Comparison of ENCODE assay signal across 15 mouse cellular contexts in the genomic region with DNA sequence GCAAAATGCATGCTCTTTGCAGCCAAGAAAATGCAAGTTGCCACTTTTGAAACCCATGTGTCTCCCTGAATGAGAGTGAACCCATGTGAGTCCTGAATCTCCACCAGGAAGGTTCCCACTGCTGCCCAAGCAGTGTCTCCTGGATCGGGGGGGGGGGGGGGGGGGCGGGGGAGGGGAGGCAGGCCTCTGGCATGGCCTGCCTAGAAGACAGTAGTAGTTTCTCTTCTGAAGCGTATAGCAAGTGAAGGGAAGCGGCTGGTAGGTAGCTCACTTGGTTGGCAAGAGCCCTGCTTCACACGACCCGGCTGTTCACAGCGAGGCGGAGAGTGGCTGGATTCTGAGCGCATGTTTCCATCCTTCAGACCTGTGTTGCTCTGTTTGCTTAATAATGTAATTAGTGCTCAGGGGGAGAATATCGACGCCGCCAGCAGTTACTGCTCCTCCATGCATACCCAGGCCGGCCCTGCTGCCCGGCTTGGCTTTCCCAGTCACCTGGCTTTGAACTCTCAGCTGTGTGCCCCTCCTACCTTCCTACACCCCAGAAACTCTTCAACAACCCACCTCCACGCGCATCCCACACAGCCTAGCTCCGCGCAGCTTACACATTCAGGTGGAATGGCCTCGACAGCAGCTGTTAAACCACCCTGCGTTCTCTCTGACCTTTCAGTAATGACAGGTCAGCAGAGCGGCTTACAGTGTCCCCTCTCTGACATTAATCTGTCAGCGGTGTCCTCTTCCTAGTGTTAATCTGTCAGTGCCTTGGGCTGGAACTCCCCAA.
DNase-seq lines count a peak whose midpoint lies in the region; ATAC-seq and TF ChIP-seq lines count a peak whose summit lies in the region.
"Had no signal": no experiment of that assay in that cellular context is flagged by ENCODE, and none has a peak within 500 bp of the region (broad histone marks: within the 10 kb centered on the region; RNA-seq: fewer than 3 reads in every experiment).

No protein-coding gene starts in this region.

- DNase-seq in kidney, adult 18-20 months, result no peak
- DNase-seq in forebrain, embryonic 14.5 days (ENCODE audit: low spot score), result peak; percentile 60
- DNase-seq in hindbrain, postnatal 0 days (ENCODE audit: low spot score), result peak; percentile 13
- no peak for DNase-seq in heart, postnatal 25 days (ENCODE audit: low spot score)
- DNase-seq in cerebellum, adult 8-10 months, result no peak
- DNase-seq: cerebellum, adult 9-11 months; heart, postnatal 14 days; kidney, adult 11 months; lung, embryonic 14.5 days; thymus, postnatal 36 days had no signal

- H3K9me3 ChIP-seq in kidney, embryonic 15.5 days (replicated peaks), result no peaks in the 10 kb centered on the region
- no peaks in the 10 kb centered on the region for H3K9me3 ChIP-seq in forebrain, embryonic 14.5 days (replicated peaks; ENCODE audit: control insufficient read depth, low read length)
- no peaks in the 10 kb centered on the region for H3K9me3 ChIP-seq in hindbrain, postnatal 0 days (ENCODE audit: low read length)
- no peaks in the 10 kb centered on the region for H3K9me3 ChIP-seq in neural tube, embryonic 13.5 days
- H3K9me3 ChIP-seq: megakaryocyte, embryonic 14.5 days had no signal

- no peak overlapping the region for H3K27ac ChIP-seq in kidney, embryonic 15.5 days
- H3K27ac ChIP-seq in forebrain, embryonic 14.5 days (ENCODE audit: low read depth, low read length), result peak overlapping the region; percentile 76; the same call in 1 of the 2 replicates
- H3K27ac ChIP-seq in hindbrain, postnatal 0 days, result no peak overlapping the region
- H3K27ac ChIP-seq in neural tube, embryonic 13.5 days (replicated peaks), result peak overlapping the region; percentile 28; the same call in 1 of the 2 replicates
- H3K27ac ChIP-seq: stomach, postnatal 0 days had no signal

- H3K27me3 ChIP-seq in kidney, embryonic 15.5 days, result peaks cover 30% of the 10 kb centered on the region
- H3K27me3 ChIP-seq in forebrain, embryonic 14.5 days (replicated peaks; ENCODE audit: control insufficient read depth, insufficient read depth, low read length), result no peaks in the 10 kb centered on the region; the same call in 1 of the 2 replicates
- peaks cover 22% of the 10 kb centered on the region for H3K27me3 ChIP-seq in hindbrain, postnatal 0 days (ENCODE audit: insufficient read depth, low read length)
- H3K27me3 ChIP-seq in neural tube, embryonic 13.5 days, result peaks cover 91% of the 10 kb centered on the region

- WGBS in kidney, embryonic 15.5 days, result 20% methylated on average over 22 of the region's 22 CpGs
- 12% methylated on average over 22 of the region's 22 CpGs for WGBS in forebrain, embryonic 14.5 days
- WGBS in hindbrain, postnatal 0 days, result 21% methylated on average over 20 of the region's 22 CpGs
- 10% methylated on average over 21 of the region's 22 CpGs for WGBS in neural tube, embryonic 13.5 days

- H3K9ac ChIP-seq in kidney, embryonic 15.5 days, result no peak overlapping the region
- H3K9ac ChIP-seq in forebrain, embryonic 14.5 days (ENCODE audit: low read length), result 0 out of 2 replicates have a peak overlapping the region, but pooled peaks have one; percentile 18
- no peak overlapping the region for H3K9ac ChIP-seq in hindbrain, postnatal 0 days (replicated peaks; ENCODE audit: low read length)
- no peak overlapping the region for H3K9ac ChIP-seq in neural tube, embryonic 13.5 days
- H3K9ac ChIP-seq: lung, embryonic 14.5 days had no signal

- no peak overlapping the region for H3K4me3 ChIP-seq in kidney, embryonic 15.5 days (replicated peaks)
- no peak overlapping the region for H3K4me3 ChIP-seq in forebrain, embryonic 14.5 days (ENCODE audit: low read depth, low read length)
- no peak overlapping the region for H3K4me3 ChIP-seq in hindbrain, postnatal 0 days (ENCODE audit: low read length)
- H3K4me3 ChIP-seq in neural tube, embryonic 13.5 days, result no peak overlapping the region
- H3K4me3 ChIP-seq: megakaryocyte, embryonic 14.5 days had no signal

- peak overlapping the region; percentile 1; the same call in 1 of the 2 replicates for H3K4me2 ChIP-seq in kidney, embryonic 15.5 days
- peak overlapping the region; percentile 23 for H3K4me2 ChIP-seq in forebrain, embryonic 14.5 days (ENCODE audit: low read length)
- peak overlapping the region; percentile 11 for H3K4me2 ChIP-seq in hindbrain, postnatal 0 days (ENCODE audit: low read depth, low read length)
- peak overlapping the region; percentile 24 for H3K4me2 ChIP-seq in neural tube, embryonic 13.5 days
- H3K4me2 ChIP-seq: lung, embryonic 14.5 days had no signal

- H3K36me3 ChIP-seq in kidney, embryonic 15.5 days, result no peaks in the 10 kb centered on the region
- no peaks in the 10 kb centered on the region for H3K36me3 ChIP-seq in forebrain, embryonic 14.5 days (ENCODE audit: control insufficient read depth, insufficient read depth, low read length)
- no peaks in the 10 kb centered on the region for H3K36me3 ChIP-seq in hindbrain, postnatal 0 days (ENCODE audit: insufficient read depth, low read length)
- no peaks in the 10 kb centered on the region for H3K36me3 ChIP-seq in neural tube, embryonic 13.5 days

- peaks cover 31% of the 10 kb centered on the region for H3K4me1 ChIP-seq in kidney, embryonic 15.5 days
- peaks cover 24% of the 10 kb centered on the region for H3K4me1 ChIP-seq in forebrain, embryonic 14.5 days (ENCODE audit: control insufficient read depth, insufficient read depth, low read length)
- 0 out of 2 replicates have a peak, but pooled peaks cover 10% of the 10 kb centered on the region for H3K4me1 ChIP-seq in hindbrain, postnatal 0 days (ENCODE audit: insufficient read depth, low read length)
- H3K4me1 ChIP-seq in neural tube, embryonic 13.5 days (replicated peaks), result peaks cover 44% of the 10 kb centered on the region
- H3K4me1 ChIP-seq: megakaryocyte, embryonic 14.5 days had no signal

- intact Hi-C loops in heart, postnatal 25 days (cut with DNase I), result no loop called here

- TF ChIP-seq CTCF in hindbrain, postnatal 0 days (IDR thresholded peaks at IDR 0.05; ENCODE audit: low read depth), result no peak

- ATAC-seq in kidney, embryonic 15.5 days (replicated peaks; ENCODE audit: low FRiP score), result peak; percentile 79
- ATAC-seq in forebrain, embryonic 14.5 days, result peak; percentile 44
- ATAC-seq in hindbrain, postnatal 0 days, result peak; percentile 54; the same call in 1 of the 2 replicates
- peak; percentile 44 for ATAC-seq in neural tube, embryonic 13.5 days (ENCODE audit: low read depth)
- no peak for ATAC-seq in granulocyte monocyte progenitor cell, adult 5-6 weeks (replicated peaks; ENCODE audit: poor library complexity, severe bottlenecking)

Comparison
In these comparisons a context has a peak if more than half of its experiments do, and no peak if none do; other contexts are left out.
1. H3K27ac ChIP-seq: peak in forebrain, embryonic 14.5 days (single experiment) and neural tube, embryonic 13.5 days (single experiment); none in kidney, embryonic 15.5 days (single experiment) and hindbrain, postnatal 0 days (single experiment).
2. DNase-seq: peak in forebrain, embryonic 14.5 days (single experiment) and hindbrain, postnatal 0 days (single experiment); none in kidney, adult 18-20 months (single experiment), heart, postnatal 25 days (single experiment) and cerebellum, adult 8-10 months (single experiment).
3. Peak in every context shown above with its lines, with median percentiles within 50 percentile points of each other: H3K4me2 ChIP-seq.